Mouse (Mus musculus): Measurements from ENCODE around the gene Shc2.

Gene Shc2

GRCm38 (mm10) chr10:79580356-79580755 is 57.4 kb downstream of the Shc2 start:
- no peak for DNase-seq (ENCODE audit: low read depth)

DNA sequence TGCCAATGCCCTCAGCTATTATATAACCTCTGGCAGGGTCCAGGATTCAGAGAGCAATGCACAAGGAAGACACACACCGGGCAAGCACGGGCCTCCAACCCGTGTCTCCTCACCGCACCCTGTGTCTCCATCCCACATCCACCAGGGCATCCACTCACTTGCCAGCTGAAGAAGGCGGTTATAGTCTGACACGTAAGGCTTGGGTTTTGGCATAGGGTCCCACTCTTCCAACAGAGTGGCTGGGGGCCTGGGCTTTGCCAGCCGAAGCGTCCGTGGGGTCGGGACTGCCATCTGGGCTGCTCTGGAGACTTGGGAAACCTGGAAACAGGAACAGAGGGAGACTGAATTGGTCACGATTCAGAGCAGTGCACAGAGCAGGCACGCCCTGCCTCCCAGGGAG is 57.9 kb downstream of the Shc2 start:
- DNase-seq (ENCODE audit: low read depth), result no peak

- no peak for DNase-seq (ENCODE audit: low read depth)
Measured at GRCm38 (mm10) chr10:79578891-79579290, 58.8 kb downstream of the Shc2 start.

DNA sequence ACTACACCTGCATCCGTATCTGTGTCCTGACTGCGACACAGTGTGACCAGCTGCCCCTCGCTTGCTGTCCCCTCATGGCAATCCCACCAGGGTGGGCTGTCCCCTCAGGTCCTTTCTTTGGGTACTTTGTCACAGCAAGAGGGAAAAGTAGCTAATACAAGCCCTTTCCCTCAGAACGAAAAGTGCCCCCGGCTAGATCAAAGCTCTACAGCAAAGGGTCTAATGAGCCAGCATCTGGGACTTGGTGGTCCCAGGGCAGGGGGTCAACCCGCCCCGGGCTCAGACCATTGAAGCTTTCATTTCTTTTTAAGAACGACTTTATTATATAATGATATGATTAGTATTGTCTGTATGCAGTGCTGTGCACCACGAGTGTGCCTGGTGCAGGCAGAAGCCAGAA is 59.4 kb downstream of the Shc2 start:
- no peak for DNase-seq (ENCODE audit: low read depth)

DNA sequence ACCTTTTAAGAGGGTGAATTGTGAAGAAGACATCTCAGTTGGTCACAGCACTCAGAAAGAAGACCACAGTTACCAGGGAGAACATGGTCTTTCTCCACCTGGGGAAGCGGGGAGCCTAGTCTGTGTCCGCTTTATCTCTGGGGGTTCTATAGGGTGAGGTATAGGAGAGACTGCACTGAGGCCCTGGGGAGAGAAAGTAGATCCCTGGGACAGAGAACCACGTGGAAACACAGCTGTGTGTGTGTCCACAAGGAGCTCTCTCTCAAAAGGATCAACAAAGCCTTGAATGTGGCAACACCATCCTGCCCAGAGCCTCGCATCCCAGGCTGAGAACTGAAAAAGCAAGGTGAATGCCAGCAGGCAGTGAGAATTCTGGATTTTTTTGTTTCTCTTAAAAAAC is 60.3 kb downstream of the Shc2 start:
- DNase-seq (ENCODE audit: low read depth), result no peak

GRCm38 (mm10) chr10:79575754-79576153 is 62.0 kb downstream of the Shc2 start:
- no peak for DNase-seq (ENCODE audit: low read depth)

DNA sequence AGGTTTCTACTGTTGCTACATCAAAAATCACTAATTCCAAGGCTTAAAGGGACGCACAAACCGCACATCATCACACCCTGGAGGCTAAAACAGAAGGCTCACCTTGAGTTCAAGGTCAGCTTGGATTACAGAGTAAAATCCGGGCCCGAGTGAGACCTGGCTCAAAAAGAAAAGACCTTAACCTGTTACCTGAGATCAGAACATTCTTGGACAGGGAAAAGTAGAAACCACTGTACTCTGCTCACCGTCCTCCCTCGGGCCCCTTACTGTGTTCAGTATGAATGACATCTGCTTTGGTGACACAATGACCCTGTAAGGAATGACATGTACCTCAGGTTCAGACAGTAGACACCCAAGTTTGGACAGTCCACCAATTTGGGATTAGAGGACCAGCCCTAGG is 62.9 kb downstream of the Shc2 start:
- DNase-seq (ENCODE audit: low read depth), result no peak

- DNase-seq (ENCODE audit: low read depth), result no peak
Measured at GRCm38 (mm10) chr10:79574350-79574749, 63.4 kb downstream of the Shc2 start.

GRCm38 (mm10) chr10:79573611-79574010 is 64.1 kb downstream of the Shc2 start:
- no peak for DNase-seq (ENCODE audit: low read depth)

- DNase-seq (ENCODE audit: low read depth), result no peak
Measured at GRCm38 (mm10) chr10:79571314-79571713, 66.4 kb downstream of the Shc2 start.

DNA sequence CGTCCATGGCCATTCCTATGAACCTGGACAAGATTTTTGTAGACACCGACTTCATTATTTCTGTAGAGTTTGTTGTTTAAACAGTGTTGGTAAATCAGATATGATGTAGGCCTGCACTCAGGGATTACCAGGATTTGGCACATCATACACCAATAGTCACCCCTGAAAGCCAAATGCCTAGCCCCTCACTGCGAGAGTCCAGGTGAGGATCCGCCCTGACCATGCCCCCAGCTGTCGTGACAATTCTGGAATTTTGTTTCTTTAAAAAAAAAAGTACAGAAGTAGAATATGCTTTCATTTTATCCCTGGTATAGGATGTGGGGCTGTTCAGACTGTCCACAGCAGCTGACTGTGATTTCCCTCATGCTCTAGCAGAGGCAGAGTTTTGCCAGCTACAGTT is 67.8 kb downstream of the Shc2 start:
- no peak for DNase-seq (ENCODE audit: low read depth)

Data from c-Kit-positive CD71-positive TER-119-negative erythroid progenitor cells, embryonic 14.5 days (primary cell).